Mouse (Mus musculus): ENCODE measurements around the gene Ccdc148. TPM values are rescaled to one million over a fixed set of nuclear protein-coding genes. Genes with fewer than 3 reads are reported as not detected.
A peak's percentile ranks its signal among the peaks of the same experiment; 100 is the strongest.

The Ccdc148 gene
- polyA plus RNA-seq, 1 experiment, result 0.06 TPM

GRCm38 (mm10) chr2:59175926-59176325 is 15.4 kb upstream of the Ccdc148 start:
- Histone ChIP-seq H3K4me3 (no peak overlapping the region), H3K27me3 (ENCODE audit: control insufficient read depth, insufficient read depth, insufficient read length) (no peaks in the 10 kb centered on the region), H3K79me2 (ENCODE audit: control insufficient read depth, insufficient read depth) (peaks cover 74% of the 10 kb centered on the region), H3K4me2 (ENCODE audit: low read depth) (no peak overlapping the region), H3K36me3 (ENCODE audit: control insufficient read depth, insufficient read depth) (no peaks in the 10 kb centered on the region), H3ac (ENCODE audit: control insufficient read depth, insufficient read length) (no peak overlapping the region)
- TF ChIP-seq MYOD1 (IDR thresholded peaks at IDR 0.05; ENCODE audit: control insufficient read depth in 1 of 3, insufficient read length in 2 of 3, low read depth in 2 of 3) (no peak), MYOG (IDR thresholded peaks at IDR 0.05; ENCODE audit: control insufficient read depth in 1 of 3, insufficient read depth in 1 of 3, insufficient read length in 2 of 3, low read depth in 2 of 3) (no peak), E2F4 (IDR thresholded peaks at IDR 0.05; ENCODE audit: insufficient read depth) (no peak), CEBPB (IDR thresholded peaks at IDR 0.05; ENCODE audit: insufficient read depth, poor library complexity, severe bottlenecking) (no peak), SRF (IDR thresholded peaks at IDR 0.05; ENCODE audit: control insufficient read depth, insufficient read length, low read depth) (no peak), REST (IDR thresholded peaks at IDR 0.05; ENCODE audit: insufficient read depth, insufficient read length) (no peak), MAX (IDR thresholded peaks at IDR 0.05; ENCODE audit: low read depth) (no peak), TCF3 (IDR thresholded peaks at IDR 0.05; ENCODE audit: insufficient read length, low read depth) (no peak), POLR2A (IDR thresholded peaks at IDR 0.05; ENCODE audit: insufficient read length, low read depth) (no peak), USF1 (IDR thresholded peaks at IDR 0.05; ENCODE audit: low read depth) (no peak), TCF12 (IDR thresholded peaks at IDR 0.05; ENCODE audit: insufficient read depth, poor library complexity, severe bottlenecking) (no peak), POLR2AphosphoS2 (IDR thresholded peaks at IDR 0.05; ENCODE audit: insufficient read length, low read depth) (no peak)

DNA sequence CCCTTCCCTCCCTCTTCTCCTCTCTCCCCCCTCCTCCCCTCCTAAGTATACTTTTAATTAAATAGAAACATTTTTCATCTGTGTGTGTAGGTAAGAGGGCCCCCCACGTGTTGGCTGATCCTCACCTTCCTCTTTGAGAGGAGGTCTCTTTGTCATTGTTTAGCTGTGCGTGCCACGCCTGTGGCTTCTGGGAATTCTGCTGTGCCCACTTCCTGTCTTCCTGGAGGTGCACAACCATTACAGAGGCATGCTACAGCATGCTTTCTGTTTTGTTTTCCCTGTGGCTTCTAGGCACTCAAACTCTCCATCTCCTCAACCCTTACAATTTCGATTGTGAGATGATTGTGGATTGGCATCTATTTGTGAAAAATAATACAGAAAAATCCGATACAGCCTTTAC is 11.1 kb upstream of the Ccdc148 start:
- peaks cover 84% of the 10 kb centered on the region for H3K79me2 ChIP-seq (ENCODE audit: control insufficient read depth, insufficient read depth)
- H3K4me3 ChIP-seq, result no peak overlapping the region
- H3K36me3 ChIP-seq (ENCODE audit: control insufficient read depth, insufficient read depth), result no peaks in the 10 kb centered on the region
- peak overlapping the region; percentile 68 for H3K4me2 ChIP-seq (ENCODE audit: low read depth)
- no peak overlapping the region for H3ac ChIP-seq (ENCODE audit: control insufficient read depth, insufficient read length)
- peak; percentile 23 for TF ChIP-seq MAX (IDR thresholded peaks at IDR 0.05; ENCODE audit: low read depth)
- no peak for TF ChIP-seq TCF3 (IDR thresholded peaks at IDR 0.05; ENCODE audit: insufficient read length, low read depth)
- H3K27me3 ChIP-seq (ENCODE audit: control insufficient read depth, insufficient read depth, insufficient read length), result no peaks in the 10 kb centered on the region

GRCm38 (mm10) chr2:59170593-59170992 is 10.1 kb upstream of the Ccdc148 start:
- no peaks in the 10 kb centered on the region for H3K27me3 ChIP-seq (ENCODE audit: control insufficient read depth, insufficient read depth, insufficient read length)
- no peak overlapping the region for H3K4me2 ChIP-seq (ENCODE audit: low read depth)
- peaks cover 88% of the 10 kb centered on the region for H3K79me2 ChIP-seq (ENCODE audit: control insufficient read depth, insufficient read depth)
- H3K4me3 ChIP-seq, result no peak overlapping the region
- H3ac ChIP-seq (ENCODE audit: control insufficient read depth, insufficient read length), result no peak overlapping the region
- TF ChIP-seq SRF (IDR thresholded peaks at IDR 0.05; ENCODE audit: control insufficient read depth, insufficient read length, low read depth), result no peak
- TF ChIP-seq MYOD1 (IDR thresholded peaks at IDR 0.05; ENCODE audit: control insufficient read depth in 1 of 3, insufficient read length in 2 of 3, low read depth in 2 of 3), result no peak
- no peak for TF ChIP-seq POLR2A (IDR thresholded peaks at IDR 0.05; ENCODE audit: insufficient read length, low read depth)
- TF ChIP-seq E2F4 (IDR thresholded peaks at IDR 0.05; ENCODE audit: insufficient read depth), result no peak
- no peak for TF ChIP-seq POLR2AphosphoS2 (IDR thresholded peaks at IDR 0.05; ENCODE audit: insufficient read length, low read depth)
- no peak for TF ChIP-seq CEBPB (IDR thresholded peaks at IDR 0.05; ENCODE audit: insufficient read depth, poor library complexity, severe bottlenecking)
- TF ChIP-seq USF1 (IDR thresholded peaks at IDR 0.05; ENCODE audit: low read depth), result no peak
- no peak for TF ChIP-seq MAX (IDR thresholded peaks at IDR 0.05; ENCODE audit: low read depth)
- no peak for TF ChIP-seq REST (IDR thresholded peaks at IDR 0.05; ENCODE audit: insufficient read depth, insufficient read length)
- TF ChIP-seq MYOG (IDR thresholded peaks at IDR 0.05; ENCODE audit: control insufficient read depth in 1 of 3, insufficient read depth in 1 of 3, insufficient read length in 2 of 3, low read depth in 2 of 3), result no peak
- TF ChIP-seq TCF12 (IDR thresholded peaks at IDR 0.05; ENCODE audit: insufficient read depth, poor library complexity, severe bottlenecking), result no peak
- TF ChIP-seq TCF3 (IDR thresholded peaks at IDR 0.05; ENCODE audit: insufficient read length, low read depth), result no peak
- H3K36me3 ChIP-seq (ENCODE audit: control insufficient read depth, insufficient read depth), result no peaks in the 10 kb centered on the region

GRCm38 (mm10) chr2:59170208-59170589 is 9.7 kb upstream of the Ccdc148 start:
- TF ChIP-seq REST (IDR thresholded peaks at IDR 0.05; ENCODE audit: insufficient read depth, insufficient read length), result no peak
- no peak for TF ChIP-seq E2F4 (IDR thresholded peaks at IDR 0.05; ENCODE audit: insufficient read depth)
- no peak for TF ChIP-seq TCF12 (IDR thresholded peaks at IDR 0.05; ENCODE audit: insufficient read depth, poor library complexity, severe bottlenecking)
- Histone ChIP-seq H3ac (ENCODE audit: control insufficient read depth, insufficient read length) (no peak overlapping the region), H3K27me3 (ENCODE audit: control insufficient read depth, insufficient read depth, insufficient read length) (no peaks in the 10 kb centered on the region), H3K79me2 (ENCODE audit: control insufficient read depth, insufficient read depth) (peaks cover 90% of the 10 kb centered on the region), H3K4me2 (ENCODE audit: low read depth) (no peak overlapping the region), H3K36me3 (ENCODE audit: control insufficient read depth, insufficient read depth) (no peaks in the 10 kb centered on the region), H3K4me3 (no peak overlapping the region)

DNA sequence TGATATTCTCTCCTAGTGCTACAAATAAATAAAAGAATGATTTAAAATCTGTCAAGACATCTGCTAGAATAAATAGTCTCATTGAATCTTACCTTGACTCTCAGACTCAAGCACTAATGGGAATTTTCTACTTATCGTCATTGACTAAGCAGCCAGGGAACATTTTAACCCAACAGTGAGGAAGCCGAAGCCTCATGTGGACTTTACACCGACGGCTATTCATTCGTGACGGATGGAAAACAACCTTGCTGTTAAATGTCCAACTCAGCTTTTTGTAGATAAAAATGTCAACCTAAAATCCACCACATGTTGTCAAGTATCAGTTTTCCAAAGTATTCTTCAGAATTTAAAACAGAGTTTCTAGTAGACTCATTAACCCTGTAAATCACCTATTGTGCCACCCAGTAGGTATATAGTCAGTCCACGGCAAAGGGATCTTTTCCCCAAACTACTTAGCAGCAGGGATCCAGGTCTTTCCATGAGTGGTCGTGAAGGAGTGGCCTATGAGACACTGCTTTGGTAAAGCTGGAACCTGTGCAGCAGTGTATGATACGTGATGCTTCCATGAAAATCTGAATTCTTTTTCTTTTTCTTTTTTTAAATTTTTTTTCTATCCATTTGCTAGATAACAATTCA is 9.2 kb upstream of the Ccdc148 start:
- Histone ChIP-seq H3K4me2 (ENCODE audit: low read depth) (no peak overlapping the region), H3K79me2 (ENCODE audit: control insufficient read depth, insufficient read depth) (peaks cover 90% of the 10 kb centered on the region), H3K27me3 (ENCODE audit: control insufficient read depth, insufficient read depth, insufficient read length) (no peaks in the 10 kb centered on the region), H3K36me3 (ENCODE audit: control insufficient read depth, insufficient read depth) (no peaks in the 10 kb centered on the region), H3ac (ENCODE audit: control insufficient read depth, insufficient read length) (no peak overlapping the region), H3K4me3 (no peak overlapping the region)
- TF ChIP-seq MYOD1 (IDR thresholded peaks at IDR 0.05; ENCODE audit: control insufficient read depth in 1 of 3, insufficient read length in 2 of 3, low read depth in 2 of 3), result no peak
- no peak for TF ChIP-seq SRF (IDR thresholded peaks at IDR 0.05; ENCODE audit: control insufficient read depth, insufficient read length, low read depth)
- no peak for TF ChIP-seq CEBPB (IDR thresholded peaks at IDR 0.05; ENCODE audit: insufficient read depth, poor library complexity, severe bottlenecking)
- TF ChIP-seq POLR2AphosphoS2 (IDR thresholded peaks at IDR 0.05; ENCODE audit: insufficient read length, low read depth), result no peak
- TF ChIP-seq MAX (IDR thresholded peaks at IDR 0.05; ENCODE audit: low read depth), result no peak
- TF ChIP-seq POLR2A (IDR thresholded peaks at IDR 0.05; ENCODE audit: insufficient read length, low read depth), result no peak
- no peak for TF ChIP-seq E2F4 (IDR thresholded peaks at IDR 0.05; ENCODE audit: insufficient read depth)
- no peak for TF ChIP-seq TCF12 (IDR thresholded peaks at IDR 0.05; ENCODE audit: insufficient read depth, poor library complexity, severe bottlenecking)
- no peak for TF ChIP-seq USF1 (IDR thresholded peaks at IDR 0.05; ENCODE audit: low read depth)

Measured in myocyte (in vitro differentiated cells).